Mouse (Mus musculus) heart, embryonic 12.5 days (tissue): ENCODE results near the gene Slit3. TPM values are rescaled to one million over a fixed set of nuclear protein-coding genes. Genes with fewer than 3 reads are reported as not detected.

Experiments
- ATAC-seq: fragments of 200-750 bp; cut with Nextera tagmentation; 2 replicates; pipeline ENCODE4 v1.8.0; 2017; ENCODE audit warnings: moderate TSS enrichment, moderate library complexity; ENCODE audit not compliant: insufficient number of reproducible peaks, low FRiP score
- H3K27ac ChIP-seq: fragments of 300-500 bp; sonication (generic); 2 replicates; pipeline ENCODE4 v1.5.1; 2016; ENCODE audit warnings: mild to moderate bottlenecking, moderate library complexity; ENCODE audit not compliant: poor library complexity, severe bottlenecking
- H3K27me3 ChIP-seq: fragments of 300-500 bp; sonication (generic); replicated peaks from 2 replicates; pipeline ENCODE4 v1.6.1; 2016; ENCODE audit warnings: mild to moderate bottlenecking, moderate library complexity
- H3K36me3 ChIP-seq: fragments of 300-500 bp; sonication (generic); 2 replicates; pipeline ENCODE4 v1.6.1; 2016; ENCODE audit warnings: mild to moderate bottlenecking, moderate library complexity
- H3K4me1 ChIP-seq: fragments of 300-500 bp; sonication (generic); replicated peaks from 2 replicates; pipeline ENCODE4 v1.6.1; 2016; ENCODE audit warnings: mild to moderate bottlenecking
- H3K4me2 ChIP-seq: fragments of 300-500 bp; sonication (generic); 2 replicates; pipeline ENCODE4 v1.6.1; 2016; ENCODE audit warnings: mild to moderate bottlenecking, moderate library complexity
- H3K4me3 ChIP-seq: fragments of 300-500 bp; sonication (generic); 2 replicates; pipeline ENCODE4 v1.5.1; 2016; ENCODE audit warnings: mild to moderate bottlenecking
- H3K9ac ChIP-seq: fragments of 300-500 bp; sonication (generic); 2 replicates; pipeline ENCODE4 v1.6.1; 2016; ENCODE audit warnings: mild to moderate bottlenecking, moderate library complexity
- H3K9me3 ChIP-seq: fragments of 300-500 bp; sonication (generic); replicated peaks from 2 replicates; pipeline ENCODE4 v1.6.1; 2016; ENCODE audit warnings: mild to moderate bottlenecking, moderate library complexity
- WGBS: fragments of 180-500 bp; shearing (Covaris S2); methylation state at CpG from one replicate; pipeline ENCODE4 v1.1.7; 2016; 5-methylcytosine and 5-hydroxymethylcytosine counted together
- polyA plus RNA-seq: library from polyadenylated mRNA; unstranded; fragments of >200 nt; fragmentation: Nextera tagmentation; extraction: Ambion mirVana; gene quantifications from 2 replicates; pipeline ENCODE4 v1.2.1, GENCODE M21; 2016

Slit3 gene
- polyA plus RNA-seq, 1 experiment from 2014 or later: 17.4 TPM

DNA sequence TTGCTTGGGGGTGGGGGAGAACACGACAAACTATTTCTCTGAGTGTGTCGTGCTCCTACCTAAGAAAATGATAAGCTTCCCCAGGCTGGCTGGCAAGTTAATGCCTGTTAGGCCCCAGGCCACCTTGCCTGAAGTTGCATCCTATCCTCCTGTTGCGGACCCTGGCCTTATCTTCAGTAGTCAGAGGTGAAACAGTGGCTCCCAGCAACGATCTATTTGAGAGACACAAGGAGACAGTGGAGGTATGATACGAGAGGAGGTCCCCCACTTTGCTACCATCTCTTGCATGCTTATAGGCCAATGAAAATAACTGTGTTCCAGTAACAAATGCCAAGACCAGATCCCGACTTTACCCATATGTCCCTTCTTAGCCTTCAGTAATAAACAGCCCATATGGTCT, 414.0 kb downstream of the Slit3 start:
- no peak overlapping the region for H3K4me2 ChIP-seq
- 49% methylated on average over 6 of the region's 6 CpGs for WGBS
- ATAC-seq: no peak

DNA sequence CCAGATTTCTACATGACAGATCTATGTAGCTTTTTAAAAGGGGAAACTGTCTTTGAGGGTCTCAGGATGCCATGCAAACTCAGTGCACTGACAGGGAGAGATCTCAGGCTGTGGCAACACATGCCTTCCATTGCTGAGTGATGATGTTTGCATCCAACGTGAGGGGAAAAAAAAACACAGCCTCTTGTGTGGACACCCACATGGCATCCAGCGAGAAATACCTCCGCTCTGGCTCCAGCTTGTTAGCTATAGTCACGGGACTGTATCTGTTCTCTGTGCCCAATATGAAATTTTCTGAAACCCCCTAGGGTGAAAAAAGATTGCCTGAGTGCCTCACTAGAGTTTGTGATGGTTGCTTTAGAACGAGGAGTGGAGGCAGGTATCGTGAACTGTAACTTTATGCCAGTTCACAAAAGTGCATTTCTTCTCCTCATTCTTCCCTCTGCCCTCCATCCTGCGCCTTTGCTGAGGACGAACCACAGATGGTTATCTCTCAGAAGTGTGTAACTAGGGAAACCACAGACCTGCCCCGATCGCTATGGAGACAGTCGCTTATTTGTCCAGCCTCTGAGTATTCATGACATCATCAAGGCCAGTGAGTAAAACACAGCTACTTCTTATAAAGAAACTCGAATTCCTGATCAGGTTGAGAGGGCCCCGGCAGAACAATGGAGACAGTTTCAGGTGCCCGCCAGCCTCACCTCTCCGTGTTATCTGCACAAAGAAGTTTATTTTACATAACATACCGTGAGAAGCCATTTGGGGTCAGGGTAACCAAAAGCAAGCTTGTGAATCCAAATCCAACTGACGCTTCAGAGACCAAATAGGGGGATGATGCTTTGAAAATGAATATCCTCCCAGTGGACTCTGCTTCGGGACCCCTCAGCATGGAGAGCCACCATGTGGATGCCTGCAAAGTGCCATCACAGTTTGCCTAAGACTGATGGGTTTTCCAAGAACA, 416.4 kb downstream of the Slit3 start:
- Histone ChIP-seq H3K27me3 (no peaks in the 10 kb centered on the region), H3K4me1 (peaks cover 14% of the 10 kb centered on the region), H3K4me3 (no peak overlapping the region), H3K27ac (no peak overlapping the region), H3K36me3 (no peaks in the 10 kb centered on the region), H3K9ac (no peak overlapping the region), H3K9me3 (no peaks in the 10 kb centered on the region), H3K4me2 (no peak overlapping the region)
- ATAC-seq: no peak
- 55% methylated on average over 18 of the region's 18 CpGs for WGBS

More for the DNA sequence above, 414.0 kb downstream of the Slit3 start:
- Histone ChIP-seq H3K36me3 (no peaks in the 10 kb centered on the region), H3K4me1 (peaks cover 16% of the 10 kb centered on the region), H3K9ac (no peak overlapping the region), H3K27ac (no peak overlapping the region), H3K27me3 (no peaks in the 10 kb centered on the region), H3K4me3 (no peak overlapping the region), H3K9me3 (no peaks in the 10 kb centered on the region)

DNA sequence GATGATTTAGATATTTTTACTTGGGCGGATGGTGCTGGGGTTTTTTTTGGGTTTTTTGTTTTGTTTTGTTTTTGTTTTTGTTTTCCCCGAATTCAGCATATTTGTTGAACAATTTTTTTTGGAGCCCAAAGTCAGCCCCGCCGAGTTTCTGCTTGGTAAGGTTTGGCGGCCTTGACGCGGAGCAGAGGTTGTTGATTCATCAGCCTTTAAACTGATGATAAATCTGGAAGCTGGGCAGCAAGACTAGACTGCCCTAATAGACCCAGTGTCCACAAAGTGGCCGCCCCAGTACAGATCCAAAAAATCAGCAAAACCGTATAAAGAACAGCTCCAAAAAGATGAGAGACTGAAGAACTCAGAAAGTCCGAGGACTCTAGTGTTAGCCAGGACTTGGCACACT, 421.7 kb downstream of the Slit3 start:
- Histone ChIP-seq H3K9ac (no peak overlapping the region), H3K4me2 (no peak overlapping the region), H3K4me3 (no peak overlapping the region), H3K27ac (no peak overlapping the region), H3K9me3 (no peaks in the 10 kb centered on the region), H3K36me3 (no peaks in the 10 kb centered on the region), H3K4me1 (peaks cover 19% of the 10 kb centered on the region), H3K27me3 (peaks cover 6% of the 10 kb centered on the region)
- ATAC-seq: no peak
- WGBS: 79% methylated on average over 10 of the region's 10 CpGs

DNA sequence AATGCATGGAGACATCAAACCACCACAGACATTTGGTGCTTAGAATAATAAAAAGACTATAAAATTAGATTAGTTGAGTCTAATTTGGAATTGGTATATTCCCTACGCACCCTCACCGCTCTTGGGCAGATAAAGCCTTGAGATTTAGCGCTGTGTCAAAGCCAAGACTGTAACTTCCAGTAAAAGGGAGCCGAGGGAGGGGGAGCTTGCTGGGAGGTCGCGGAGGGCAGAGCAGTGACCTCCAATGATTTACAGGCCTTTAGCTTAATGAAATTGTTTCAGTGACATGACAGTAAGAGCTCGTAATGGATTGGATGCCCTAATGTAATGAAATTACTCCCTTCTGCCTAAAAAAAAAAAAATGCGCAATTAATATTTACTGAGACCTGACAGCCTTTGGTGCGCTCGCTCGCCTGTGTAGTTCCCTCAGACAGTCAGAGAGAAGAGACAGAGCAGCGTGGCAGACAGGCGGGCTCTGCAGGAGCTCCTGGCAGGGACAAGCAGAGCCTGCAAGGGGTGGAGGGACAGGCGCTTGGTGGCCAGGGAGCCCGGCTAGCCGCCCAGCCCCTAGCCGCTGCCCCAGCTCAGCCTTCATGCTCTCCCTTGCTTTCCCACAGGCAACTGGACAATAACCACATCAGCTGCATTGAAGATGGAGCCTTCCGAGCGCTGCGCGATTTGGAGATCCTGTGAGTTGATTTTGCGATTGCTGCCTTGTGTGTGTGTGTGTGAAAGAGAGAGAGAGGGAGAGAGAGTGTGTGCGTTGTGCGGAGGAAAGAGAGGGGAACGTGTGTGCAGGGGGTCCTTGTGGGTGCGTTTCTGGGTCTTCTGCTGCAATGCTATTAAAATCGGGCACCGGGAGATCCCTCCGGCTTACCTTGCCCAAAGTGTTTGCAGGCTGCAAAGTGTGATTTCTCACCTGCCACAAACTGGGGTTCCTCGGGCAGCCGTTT, 423.4 kb downstream of the Slit3 start:
- Histone ChIP-seq H3K27me3 (peaks cover 6% of the 10 kb centered on the region), H3K9me3 (no peaks in the 10 kb centered on the region), H3K4me3 (peak overlapping the region; percentile 14), H3K27ac (no peak overlapping the region), H3K9ac (0 out of 2 replicates have a peak overlapping the region, but pooled peaks have one; percentile 1), H3K4me2 (peak overlapping the region; percentile 56), H3K4me1 (peaks cover 19% of the 10 kb centered on the region), H3K36me3 (no peaks in the 10 kb centered on the region)
- WGBS: 42% methylated on average over 31 of the region's 31 CpGs
- no peak for ATAC-seq

DNA sequence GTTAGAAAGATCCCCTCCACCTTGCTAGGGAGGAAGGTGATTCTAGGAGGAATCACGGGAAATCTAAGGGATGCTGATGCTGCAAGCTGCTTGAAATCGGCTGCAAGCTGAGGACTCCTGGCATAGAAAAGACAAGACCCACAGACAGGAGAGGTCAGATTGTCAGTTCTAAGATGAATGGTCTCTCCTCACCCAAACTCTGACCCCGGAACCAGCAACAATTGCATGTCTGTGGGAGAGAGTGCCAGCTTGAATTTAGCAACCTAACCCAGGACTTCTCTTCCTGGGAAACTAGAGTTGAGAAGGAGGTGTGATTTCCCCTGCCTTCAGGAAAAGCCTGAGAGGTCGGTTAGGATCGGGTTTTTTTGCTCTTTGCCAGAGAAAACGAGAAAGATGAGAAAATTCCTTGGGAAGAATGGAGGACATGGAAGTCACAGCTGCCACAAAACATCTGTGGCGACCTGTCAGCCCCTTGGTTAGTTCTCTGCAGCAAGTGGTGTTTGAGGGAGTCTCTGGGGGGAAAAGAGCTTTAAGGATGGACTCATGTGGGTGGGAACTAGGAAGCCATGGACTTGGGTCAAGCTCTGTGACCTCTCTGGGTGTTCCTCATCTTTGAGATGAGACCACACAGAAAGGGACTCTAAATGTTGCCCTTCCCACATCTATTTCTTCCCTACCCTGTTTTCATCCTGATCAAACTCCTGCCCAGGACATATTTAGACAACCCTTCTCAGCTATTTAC, 425.2 kb downstream of the Slit3 start:
- H3K4me2 ChIP-seq: no peak overlapping the region
- no peak overlapping the region for H3K4me3 ChIP-seq
- H3K27me3 ChIP-seq: peaks cover 6% of the 10 kb centered on the region
- no peaks in the 10 kb centered on the region for H3K9me3 ChIP-seq
- no peak overlapping the region for H3K27ac ChIP-seq
- ATAC-seq: no peak
- H3K9ac ChIP-seq: no peak overlapping the region
- H3K4me1 ChIP-seq: peaks cover 16% of the 10 kb centered on the region
- H3K36me3 ChIP-seq: no peaks in the 10 kb centered on the region
- WGBS: 54% methylated on average over 7 of the region's 7 CpGs

DNA sequence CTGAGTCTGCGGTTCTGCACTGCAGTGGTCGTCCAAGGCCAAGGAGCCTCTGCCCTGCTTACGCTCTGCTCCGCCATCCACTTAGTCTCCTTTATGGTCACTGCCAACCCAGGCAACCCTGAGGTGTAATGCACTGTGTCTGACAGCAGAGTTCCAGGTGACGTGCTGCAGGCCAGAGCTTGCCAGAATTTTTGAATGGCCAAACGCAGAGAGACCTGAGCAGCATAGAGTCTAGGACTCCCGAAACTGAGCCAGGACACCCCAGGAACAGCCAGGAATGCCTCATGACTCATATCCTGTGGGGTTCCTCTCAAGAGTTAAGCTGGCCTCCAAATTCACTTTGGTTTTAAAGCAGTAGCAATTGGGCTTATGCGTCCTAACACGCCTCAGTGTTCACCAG, 429.0 kb downstream of the Slit3 start:
- Histone ChIP-seq H3K27ac (no peak overlapping the region), H3K4me3 (no peak overlapping the region), H3K9me3 (no peaks in the 10 kb centered on the region), H3K9ac (no peak overlapping the region), H3K4me1 (peaks cover 5% of the 10 kb centered on the region; the same call in 1 of the 2 replicates), H3K4me2 (no peak overlapping the region), H3K36me3 (no peaks in the 10 kb centered on the region), H3K27me3 (peaks cover 4% of the 10 kb centered on the region; the same call in 1 of the 2 replicates)
- WGBS: 76% methylated on average over 9 of the region's 9 CpGs
- no peak for ATAC-seq

DNA sequence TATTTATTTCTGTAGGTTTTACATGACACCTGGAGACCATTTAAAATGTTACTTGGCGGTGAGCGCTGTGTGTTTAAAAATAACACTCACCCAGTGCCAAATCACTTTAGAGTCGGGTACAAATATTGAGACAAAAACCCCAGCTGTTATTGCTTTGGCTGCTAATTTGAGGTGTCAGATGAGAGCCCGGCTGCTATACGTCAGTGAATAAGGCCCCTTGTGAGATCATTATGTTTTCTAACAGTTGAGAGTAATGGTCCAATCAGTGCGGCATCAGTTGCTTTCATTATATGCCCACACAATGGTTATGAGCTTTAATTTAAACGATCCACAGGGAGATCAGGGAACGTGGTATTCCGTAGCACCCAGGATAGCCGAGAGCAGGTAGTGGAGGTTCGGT, 435.2 kb downstream of the Slit3 start:
- no peak for ATAC-seq
- Histone ChIP-seq H3K36me3 (no peaks in the 10 kb centered on the region), H3K4me1 (peaks cover 5% of the 10 kb centered on the region; the same call in 1 of the 2 replicates), H3K27me3 (no peaks in the 10 kb centered on the region), H3K27ac (no peak overlapping the region), H3K4me3 (no peak overlapping the region), H3K9me3 (no peaks in the 10 kb centered on the region), H3K4me2 (no peak overlapping the region), H3K9ac (no peak overlapping the region)
- 84% methylated on average over 11 of the region's 11 CpGs for WGBS

DNA sequence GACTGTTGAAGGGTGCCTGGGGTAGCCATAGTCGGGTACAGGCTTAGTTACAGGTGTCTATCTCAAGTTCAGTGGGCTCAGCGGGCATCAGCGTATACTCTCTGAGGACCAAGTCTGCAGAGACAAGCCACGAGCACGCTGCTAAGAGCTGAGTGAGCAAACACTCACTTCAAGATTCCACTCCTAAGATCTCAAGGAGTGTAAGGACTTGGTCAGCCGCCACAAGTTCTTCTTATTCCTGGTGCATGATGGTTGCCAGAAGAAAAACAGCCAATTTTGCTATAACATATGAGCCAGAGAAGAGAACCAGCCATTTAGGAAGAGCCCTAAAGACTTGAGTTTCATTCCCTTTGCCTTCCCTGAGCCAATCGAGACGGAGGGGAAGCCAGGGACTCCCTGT, 436.5 kb downstream of the Slit3 start:
- H3K27me3 ChIP-seq: no peaks in the 10 kb centered on the region
- WGBS: 83% methylated on average over 8 of the region's 8 CpGs
- no peak for ATAC-seq
- H3K4me1 ChIP-seq: peaks cover 5% of the 10 kb centered on the region; the same call in 1 of the 2 replicates
- no peak overlapping the region for H3K4me2 ChIP-seq
- H3K4me3 ChIP-seq: no peak overlapping the region
- H3K9me3 ChIP-seq: no peaks in the 10 kb centered on the region
- no peaks in the 10 kb centered on the region for H3K36me3 ChIP-seq
- H3K9ac ChIP-seq: no peak overlapping the region
- H3K27ac ChIP-seq: no peak overlapping the region

DNA sequence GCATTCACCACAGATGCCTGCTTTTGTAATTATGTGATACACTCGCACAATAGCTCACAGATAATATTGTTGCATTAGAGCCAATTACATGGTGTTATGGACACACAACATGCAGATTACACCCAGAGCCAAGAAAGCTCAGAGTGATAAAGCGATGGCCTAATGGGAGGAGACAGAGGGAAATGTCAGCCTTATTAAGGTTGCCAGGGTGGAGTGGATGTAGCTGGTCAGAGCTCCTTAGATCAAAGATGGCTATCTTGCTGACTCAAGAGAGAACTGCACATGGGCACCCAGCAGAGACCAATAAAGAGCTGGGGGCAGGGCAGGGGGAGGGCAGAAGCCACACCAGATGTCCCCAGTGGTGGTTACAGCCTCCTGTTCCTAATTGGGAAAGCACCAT, 437.3 kb downstream of the Slit3 start:
- no peak overlapping the region for H3K27ac ChIP-seq
- no peaks in the 10 kb centered on the region for H3K36me3 ChIP-seq
- no peak overlapping the region for H3K4me3 ChIP-seq
- no peak overlapping the region for H3K4me2 ChIP-seq
- no peak overlapping the region for H3K9ac ChIP-seq
- ATAC-seq: no peak
- peaks cover 5% of the 10 kb centered on the region; the same call in 1 of the 2 replicates for H3K4me1 ChIP-seq
- no peaks in the 10 kb centered on the region for H3K27me3 ChIP-seq
- WGBS: 85% methylated on average over 2 of the region's 2 CpGs
- no peaks in the 10 kb centered on the region for H3K9me3 ChIP-seq

DNA sequence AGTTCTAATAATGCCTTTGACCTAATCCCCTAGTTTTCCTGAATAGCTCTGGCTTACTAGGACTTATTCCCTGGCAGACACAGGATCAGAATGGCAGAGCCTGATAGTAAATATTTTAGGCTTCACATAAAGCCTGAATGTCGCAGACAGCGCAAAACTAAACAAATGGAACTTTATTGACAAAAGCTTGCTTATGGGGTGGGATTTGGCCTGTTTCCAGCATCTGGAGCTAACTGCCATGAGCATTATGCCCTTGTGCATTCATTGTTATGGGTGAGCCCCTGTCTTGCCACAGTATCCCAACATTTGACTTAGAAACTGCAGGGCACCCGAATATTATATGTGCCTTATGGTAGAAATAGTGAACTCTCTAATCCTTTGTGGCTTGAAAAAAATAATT, 438.4 kb downstream of the Slit3 start:
- Histone ChIP-seq H3K4me1 (peaks cover 10% of the 10 kb centered on the region; the same call in 1 of the 2 replicates), H3K27ac (no peak overlapping the region), H3K9me3 (no peaks in the 10 kb centered on the region), H3K27me3 (no peaks in the 10 kb centered on the region), H3K4me2 (no peak overlapping the region), H3K36me3 (no peaks in the 10 kb centered on the region), H3K4me3 (no peak overlapping the region), H3K9ac (no peak overlapping the region)
- 91% methylated on average over 3 of the region's 3 CpGs for WGBS
- ATAC-seq: no peak
